ENCODE assay signal across 16 mouse cellular contexts in the genomic region with DNA sequence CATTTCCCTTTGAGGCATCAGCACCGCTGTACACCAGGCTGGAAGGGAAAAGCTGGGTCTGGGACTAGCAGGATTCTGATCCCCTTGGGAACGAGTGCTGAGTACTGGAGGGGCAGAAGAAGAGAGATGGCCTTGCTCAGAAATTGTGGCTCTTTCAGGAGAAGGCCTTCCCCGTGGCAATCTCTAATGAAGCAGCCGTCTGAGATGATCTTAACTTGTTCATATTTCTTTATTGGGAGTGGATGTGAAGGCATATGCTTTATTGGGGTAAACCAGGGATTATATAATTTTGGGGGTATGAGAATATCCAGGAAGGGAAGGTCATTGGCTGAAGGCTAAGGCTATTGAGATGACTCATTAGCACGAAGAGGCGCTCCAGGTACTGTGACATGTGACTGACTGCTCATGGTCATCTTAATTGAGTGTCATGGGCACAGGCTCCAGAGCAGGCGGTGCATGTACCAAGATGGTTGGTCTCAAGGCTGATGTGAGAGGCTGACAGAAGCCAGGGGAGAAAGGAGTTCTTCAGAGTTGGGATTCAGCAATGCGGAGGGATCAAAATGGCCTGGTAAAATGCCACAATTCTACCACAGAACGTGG.
"Had no signal": no experiment of that assay in that cellular context is flagged by ENCODE, and none has a peak within 500 bp of the region (broad histone marks: within the 10 kb centered on the region; RNA-seq: fewer than 3 reads in every experiment).

No protein-coding gene starts in this region.

- H3K36me3 ChIP-seq: lung, embryonic 15.5 days; midbrain, embryonic 12.5 days; neural tube, embryonic 12.5 days; stomach, embryonic 15.5 days had no signal

- ATAC-seq: lung, postnatal 0 days; midbrain, embryonic 16.5 days had no signal

- H3K9me3 ChIP-seq: lung, embryonic 15.5 days; neural tube, embryonic 12.5 days; stomach, embryonic 15.5 days had no signal

- H3K4me2 ChIP-seq: lung, embryonic 15.5 days; midbrain, embryonic 12.5 days; neural tube, embryonic 12.5 days; stomach, embryonic 15.5 days had no signal

- H3K27ac ChIP-seq: lung, embryonic 15.5 days; macrophage; midbrain, embryonic 12.5 days; neural tube, embryonic 12.5 days; stomach, embryonic 15.5 days; stomach, postnatal 0 days had no signal

- H3K27me3 ChIP-seq: lung, embryonic 15.5 days; midbrain, embryonic 12.5 days; neural tube, embryonic 12.5 days; stomach, embryonic 15.5 days had no signal

- H3K4me1 ChIP-seq: lung, embryonic 15.5 days; midbrain, embryonic 12.5 days; stomach, embryonic 15.5 days had no signal

- H3K9ac ChIP-seq: liver, postnatal 0 days; lung, embryonic 15.5 days; midbrain, embryonic 12.5 days; neural tube, embryonic 12.5 days; stomach, embryonic 15.5 days had no signal

- DNase-seq: lung, adult 2 months; lung, postnatal 14 days; midbrain, embryonic 14.5 days; right cerebral cortex, postnatal 14 days; thymus, adult 2 months; thymus, postnatal 25 days had no signal

- H3K4me3 ChIP-seq: lung, embryonic 15.5 days; megakaryocyte, embryonic 14.5 days; midbrain, embryonic 12.5 days; neural tube, embryonic 12.5 days; stomach, embryonic 15.5 days had no signal
